Mouse (Mus musculus) urinary bladder, postnatal 14 days (tissue): ENCODE results near the gene Trhde.

Experiments used
- DNase-seq: peaks from one replicate; pipeline ENCODE4 v3.0.0; 2021; ENCODE audit warnings: low spot score

Trhde gene

DNA sequence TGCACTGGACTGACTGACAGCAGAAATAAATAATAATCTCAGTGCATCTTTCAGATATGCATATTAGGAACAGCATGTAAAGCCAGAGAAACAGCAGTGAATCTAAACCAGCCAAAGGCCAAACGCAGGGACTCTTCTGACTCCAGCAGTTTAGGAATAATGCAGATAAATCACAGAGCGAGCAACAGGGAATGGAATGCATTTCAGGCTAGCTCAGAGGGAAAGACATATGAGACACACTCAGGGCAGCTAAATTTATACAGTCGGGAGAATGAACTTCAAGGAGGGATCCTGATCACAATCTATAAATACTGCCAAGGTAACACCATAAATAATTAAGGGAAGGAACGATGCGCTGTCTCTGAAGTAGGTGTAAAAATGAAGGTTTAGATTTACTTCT, 66.4 kb downstream of the Trhde start:
- no peak for DNase-seq

DNA sequence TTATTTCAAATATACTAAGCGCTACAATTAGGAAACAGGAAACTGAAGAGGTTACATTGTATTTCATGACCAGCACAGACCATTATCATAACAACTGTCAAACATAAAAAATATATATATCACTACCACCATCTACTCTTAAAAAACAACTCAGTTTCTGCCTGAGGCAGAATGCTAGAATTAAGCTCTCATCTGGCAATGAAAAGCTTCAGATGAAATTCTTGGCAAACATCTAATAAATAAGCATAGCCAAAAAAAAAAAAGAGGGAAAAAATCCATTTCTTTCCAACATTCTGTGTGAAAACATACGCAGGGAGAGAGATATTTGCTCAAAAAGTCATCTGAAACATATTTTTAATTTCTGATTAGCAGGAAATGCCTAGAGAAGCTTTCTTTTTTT, 67.0 kb downstream of the Trhde start:
- DNase-seq, result no peak

DNA sequence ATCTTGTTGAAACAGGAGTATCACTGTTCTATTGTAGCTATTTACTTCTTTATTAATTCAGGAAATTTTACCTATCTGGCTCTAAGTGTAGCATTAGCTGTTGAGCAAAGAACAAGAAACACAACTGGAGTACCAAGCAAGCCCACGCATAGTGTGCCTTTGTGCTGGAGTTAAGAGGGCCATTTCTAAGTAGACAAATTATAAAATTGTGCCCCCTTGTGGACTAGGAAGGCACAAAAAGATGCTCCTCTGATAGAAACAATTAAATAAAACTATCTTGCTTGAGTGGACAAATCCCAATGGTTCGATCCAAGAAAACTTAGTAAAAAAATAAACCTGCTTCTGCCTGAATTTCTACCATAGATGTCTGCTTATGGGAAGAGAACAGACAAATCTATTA, 76.5 kb downstream of the Trhde start:
- no peak for DNase-seq

DNA sequence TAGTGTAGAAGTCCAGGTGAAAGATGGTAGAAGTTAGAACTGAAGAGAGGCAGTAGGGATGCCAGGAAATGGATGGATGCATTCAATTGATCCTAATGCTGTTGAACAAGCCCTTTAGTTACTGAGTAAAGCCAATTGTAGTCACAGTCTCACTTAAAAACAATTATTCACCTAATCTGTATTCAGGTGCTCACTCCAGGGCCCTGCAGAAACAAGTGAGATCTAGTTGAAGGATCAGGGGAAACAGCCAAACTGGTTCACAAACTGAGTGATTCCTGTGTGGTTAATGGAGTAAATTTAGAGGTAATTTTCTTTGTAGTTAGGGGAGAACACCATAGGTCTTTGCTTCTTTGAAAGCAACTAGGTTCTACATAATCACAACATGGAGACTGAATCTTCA, 100.3 kb downstream of the Trhde start:
- no peak for DNase-seq

DNA sequence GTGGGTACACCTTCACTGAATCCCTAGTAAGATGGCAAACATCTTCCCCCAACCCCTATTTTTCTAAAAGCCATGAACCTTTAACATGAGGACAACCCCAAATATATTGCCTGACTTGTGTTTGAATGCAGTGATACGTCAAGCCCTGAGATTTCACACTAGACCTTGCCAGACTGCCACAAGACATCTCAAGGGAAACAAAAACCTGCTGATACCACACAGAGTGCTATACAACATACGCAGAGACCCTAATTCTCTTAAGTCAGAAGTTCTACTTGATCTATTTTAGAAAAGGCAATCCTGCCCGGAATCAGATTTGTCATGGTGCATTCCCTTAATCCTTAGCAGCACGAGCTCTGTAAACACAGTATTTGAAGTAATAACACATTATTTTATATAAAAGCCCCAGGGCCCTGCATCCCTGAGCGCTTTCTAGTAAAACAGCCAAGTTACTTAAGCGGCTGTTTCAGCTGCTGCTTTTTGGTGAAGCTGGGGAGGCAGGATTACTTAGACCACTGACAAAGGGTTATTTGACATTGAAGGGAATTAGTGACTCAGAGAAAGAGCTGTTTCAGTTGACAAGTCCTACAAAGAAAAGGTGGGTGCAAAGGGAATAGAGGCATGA, 130.2 kb downstream of the Trhde start:
- no peak for DNase-seq

DNA sequence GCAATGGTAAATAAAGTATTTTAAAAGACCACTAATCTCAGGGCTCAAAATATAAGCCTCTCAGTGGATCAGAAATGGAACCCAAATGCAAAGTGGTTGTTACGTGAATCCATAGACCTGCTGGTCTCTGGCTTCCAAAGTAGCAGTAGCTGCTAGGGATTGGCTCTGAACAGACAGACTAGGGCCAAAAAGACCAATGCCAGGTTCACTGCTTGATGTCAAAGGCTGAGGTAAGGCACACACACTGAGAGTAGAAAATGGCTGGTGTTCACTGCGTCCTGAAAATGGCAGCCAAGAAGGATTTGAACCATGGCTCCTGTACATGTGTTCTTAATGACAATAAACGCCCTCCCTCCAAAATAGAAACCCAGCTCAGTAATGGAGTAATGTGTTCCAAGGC, 209.1 kb downstream of the Trhde start:
- DNase-seq, result no peak

DNA sequence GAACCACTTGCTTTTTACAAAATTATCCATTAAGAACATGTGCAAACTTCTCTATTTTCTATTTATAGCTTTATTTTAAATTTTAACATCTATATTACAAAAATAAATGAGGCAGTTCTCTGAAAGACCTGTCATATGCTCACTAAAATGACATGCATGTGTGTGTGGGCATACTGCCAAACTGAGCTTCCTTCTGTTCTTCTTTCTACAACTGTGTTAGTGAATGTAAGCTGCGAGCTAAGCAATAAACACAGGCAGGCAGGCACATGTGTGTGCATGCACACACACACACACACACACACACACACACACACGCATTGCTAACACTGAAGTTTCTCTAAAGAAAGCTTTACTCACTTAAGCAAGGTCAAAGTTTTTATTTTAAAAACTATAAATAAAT, 223.2 kb downstream of the Trhde start:
- DNase-seq, result no peak

DNA sequence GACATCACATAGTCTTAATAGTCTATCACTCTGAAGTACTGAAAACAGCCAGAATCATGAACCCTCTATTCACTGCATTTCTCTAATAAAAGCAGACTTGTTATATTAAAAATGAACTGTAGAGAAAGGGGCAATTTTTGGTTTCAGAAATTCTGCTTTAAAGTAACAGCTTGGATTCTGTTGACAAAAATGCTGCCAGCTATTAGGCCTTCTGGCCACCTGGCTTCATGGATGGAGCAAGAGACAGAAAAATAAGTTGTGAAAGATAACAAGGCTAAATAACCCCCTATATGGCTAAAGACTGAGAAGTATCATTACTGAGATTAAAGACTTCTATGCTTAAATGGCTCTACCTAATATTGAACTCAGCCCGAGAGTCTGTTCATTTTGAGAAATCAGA, 234.2 kb downstream of the Trhde start:
- DNase-seq, result no peak

DNA sequence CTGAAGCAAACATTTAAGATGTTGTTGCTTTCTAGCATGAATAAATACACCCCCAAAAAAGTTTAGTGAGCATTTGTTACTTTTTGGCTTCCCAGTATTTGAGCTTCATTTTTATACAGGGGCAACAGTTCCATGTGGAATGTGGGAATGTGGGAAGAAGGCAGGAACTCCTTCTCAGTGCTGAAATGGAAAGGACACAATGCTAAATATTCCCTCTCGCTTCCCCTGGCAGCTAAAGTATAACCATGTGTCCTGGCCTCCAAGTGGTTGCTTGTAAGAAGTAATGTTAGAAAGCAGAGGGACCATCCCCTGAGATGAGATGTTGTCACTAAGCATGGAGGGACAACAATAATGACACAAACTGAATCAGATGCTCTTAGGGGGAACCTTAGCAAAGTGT, 292.9 kb downstream of the Trhde start:
- DNase-seq, result no peak

DNA sequence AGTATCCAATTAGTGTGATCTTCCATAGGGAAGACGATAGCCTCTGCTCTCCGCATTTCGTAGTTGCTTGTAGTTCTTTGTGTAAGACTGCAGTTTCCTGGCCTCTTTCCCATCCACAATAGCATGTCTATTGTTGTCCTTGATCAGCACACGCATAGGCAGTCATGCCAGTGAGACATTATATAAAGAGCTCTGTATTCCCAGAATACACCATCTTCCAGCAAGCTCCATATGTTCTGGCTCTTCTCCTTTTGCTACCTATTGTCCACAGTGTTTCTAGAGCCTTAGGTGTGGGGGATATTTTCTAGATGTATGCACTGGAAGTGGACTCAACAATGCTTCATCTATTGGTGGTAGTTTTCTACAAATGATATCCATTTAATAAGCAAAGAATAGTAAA, 313.3 kb downstream of the Trhde start:
- DNase-seq, result no peak

DNA sequence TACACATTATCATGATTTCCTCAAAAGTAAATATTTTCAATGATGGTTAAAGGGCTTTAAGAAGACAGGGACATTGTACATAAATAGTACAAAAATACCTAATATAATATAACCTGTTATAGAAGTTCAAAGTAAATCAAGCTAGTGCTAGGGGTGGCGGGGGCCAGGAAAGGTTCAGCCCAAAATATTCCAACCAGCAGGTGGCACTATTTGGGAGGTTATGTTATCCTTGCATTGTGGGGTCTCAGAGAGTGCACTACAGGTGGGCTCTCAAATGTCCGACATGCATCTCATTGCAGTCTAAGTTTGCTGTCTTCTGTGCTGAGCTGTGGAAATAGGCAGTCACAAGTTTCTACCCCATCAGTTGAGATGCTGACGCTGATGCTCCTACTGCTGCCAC, 346.5 kb downstream of the Trhde start:
- no peak for DNase-seq

DNA sequence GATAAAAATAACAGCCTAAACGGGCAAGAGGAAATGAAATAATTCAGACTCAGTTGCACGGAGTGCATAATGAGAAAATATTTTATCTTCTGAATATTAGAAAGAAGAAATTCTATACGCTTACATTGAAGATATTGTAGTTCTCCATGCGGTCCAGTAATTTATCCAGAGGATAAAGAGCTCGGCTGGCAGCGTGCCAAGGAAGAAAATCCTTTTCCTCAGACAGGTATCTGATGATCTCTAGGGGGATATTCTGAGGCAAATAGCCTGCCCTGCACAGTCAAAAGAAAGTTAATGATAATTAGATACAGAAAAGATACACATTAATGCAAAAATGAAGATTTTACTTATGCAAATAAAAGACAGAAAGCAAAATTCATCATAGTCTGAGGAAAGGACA, 354.0 kb downstream of the Trhde start:
- no peak for DNase-seq

DNA sequence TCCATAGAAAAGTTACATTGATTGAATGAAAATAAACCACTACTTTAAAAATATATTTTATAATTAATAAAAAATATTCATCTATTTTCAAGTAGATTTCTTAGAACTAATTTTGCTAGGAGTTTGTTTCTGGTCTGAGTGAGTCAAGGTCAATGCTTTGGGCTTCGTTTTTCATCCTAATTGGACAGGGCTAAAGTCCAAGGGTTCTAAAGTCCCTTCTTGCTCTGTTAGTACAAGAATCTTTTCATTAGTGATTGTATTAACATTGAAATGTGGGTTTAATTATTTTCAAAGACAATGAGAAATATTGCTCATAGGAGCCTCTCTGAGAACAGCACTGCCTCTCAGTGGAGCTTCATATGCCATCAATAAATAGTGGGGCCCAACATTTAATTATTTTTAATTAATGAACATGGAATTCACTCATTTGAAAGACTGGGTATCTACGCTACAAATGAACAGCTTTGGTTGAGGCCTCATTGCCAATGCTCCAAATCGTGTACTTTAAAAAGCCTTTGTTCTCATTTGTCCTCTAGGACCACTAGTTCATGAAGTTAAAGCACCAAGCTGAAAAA, 383.1 kb downstream of the Trhde start:
- no peak for DNase-seq

DNA sequence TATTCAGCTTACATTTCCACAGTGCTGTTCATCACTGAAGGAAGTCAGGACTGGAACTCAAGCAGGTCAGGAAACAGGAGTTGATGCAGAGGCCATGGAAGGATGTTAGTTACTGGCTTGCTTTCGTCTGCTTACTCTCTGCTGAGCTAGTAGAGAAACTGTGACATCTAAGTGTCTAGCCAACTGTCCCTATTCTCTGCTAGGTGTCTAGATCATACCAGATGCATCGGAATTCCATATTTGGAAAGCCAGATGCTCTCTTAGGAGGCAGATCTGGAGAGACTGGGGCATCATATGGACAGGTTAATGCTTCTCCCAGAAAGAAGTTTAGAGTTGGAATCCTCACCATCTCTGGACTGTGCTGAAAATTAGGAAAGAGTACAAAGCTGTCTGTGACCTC, 386.4 kb downstream of the Trhde start:
- DNase-seq, result no peak

DNA sequence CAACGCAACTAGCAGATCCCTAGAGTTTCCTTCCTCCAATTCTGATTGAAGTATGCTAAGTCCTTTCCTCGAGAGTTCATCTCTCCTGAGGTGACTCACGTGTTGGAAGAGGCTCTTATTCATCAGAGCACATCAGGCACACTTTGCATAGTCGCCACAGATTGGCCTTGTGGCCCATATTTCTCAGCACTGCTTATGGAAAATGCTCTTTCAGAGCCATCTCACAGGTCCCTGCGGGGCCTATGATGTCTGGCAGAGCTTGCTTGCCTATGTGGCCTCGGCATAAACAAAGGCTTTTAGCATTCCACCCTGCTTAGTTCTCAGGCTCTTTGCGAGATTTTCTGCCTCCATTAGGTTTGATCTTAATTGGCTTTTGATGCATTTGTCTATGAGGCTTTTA, 396.8 kb downstream of the Trhde start:
- no peak for DNase-seq

DNA sequence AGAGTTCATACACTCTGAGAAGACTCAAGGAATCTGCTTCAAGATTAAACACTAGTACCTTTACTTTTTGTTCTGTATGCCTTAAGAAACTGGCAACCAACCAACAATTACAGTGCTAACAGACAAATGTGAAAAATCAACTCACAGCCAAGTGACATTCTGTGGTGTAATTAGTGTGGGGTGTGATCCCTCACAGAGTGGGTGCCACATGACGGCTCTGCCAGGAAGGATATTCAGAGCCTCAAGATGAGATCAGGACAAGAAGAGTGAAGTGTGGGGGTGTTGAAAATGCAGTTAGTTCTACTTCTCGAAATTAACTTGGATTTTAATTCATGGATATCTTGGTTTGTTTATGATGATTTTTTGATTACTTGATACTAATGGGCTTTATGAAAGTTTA, 398.3 kb downstream of the Trhde start:
- no peak for DNase-seq

DNA sequence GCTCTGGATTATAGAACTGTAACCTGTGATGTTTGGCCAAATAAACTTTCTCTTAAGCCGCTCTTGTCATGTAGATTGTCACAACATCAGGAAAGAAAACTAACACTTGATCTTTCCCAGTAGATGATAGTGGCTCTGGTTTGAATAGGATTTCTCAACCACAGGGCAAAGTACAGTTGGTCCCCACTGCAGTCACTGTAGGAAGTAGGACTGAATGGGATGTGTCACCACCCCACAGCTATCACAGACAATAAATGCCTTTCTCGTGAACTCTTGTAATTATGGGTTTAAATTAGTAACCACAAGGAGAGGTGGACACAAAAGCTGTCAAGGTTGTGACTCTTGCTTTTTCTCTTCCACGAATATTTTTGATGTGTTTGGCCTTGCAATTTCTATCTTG, 431.3 kb downstream of the Trhde start:
- no peak for DNase-seq

DNA sequence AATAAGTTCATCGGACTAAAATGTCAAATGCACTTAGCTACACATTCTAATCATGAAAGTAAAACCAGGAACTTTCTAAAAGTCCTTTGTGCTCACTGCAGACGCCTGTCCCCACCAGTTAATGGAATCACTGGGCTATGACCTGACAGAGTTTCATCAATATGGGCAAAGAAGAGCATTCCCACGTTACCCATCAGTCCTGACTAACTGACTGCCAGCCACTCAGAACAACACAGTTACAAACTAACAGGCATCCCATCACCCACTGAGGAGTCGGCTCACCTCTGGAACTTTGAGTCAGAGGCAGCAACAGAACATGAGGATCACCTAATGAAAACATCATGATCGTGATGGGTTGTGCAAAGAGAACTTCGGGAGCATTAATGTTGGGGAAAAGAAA, 438.7 kb downstream of the Trhde start:
- no peak for DNase-seq

DNA sequence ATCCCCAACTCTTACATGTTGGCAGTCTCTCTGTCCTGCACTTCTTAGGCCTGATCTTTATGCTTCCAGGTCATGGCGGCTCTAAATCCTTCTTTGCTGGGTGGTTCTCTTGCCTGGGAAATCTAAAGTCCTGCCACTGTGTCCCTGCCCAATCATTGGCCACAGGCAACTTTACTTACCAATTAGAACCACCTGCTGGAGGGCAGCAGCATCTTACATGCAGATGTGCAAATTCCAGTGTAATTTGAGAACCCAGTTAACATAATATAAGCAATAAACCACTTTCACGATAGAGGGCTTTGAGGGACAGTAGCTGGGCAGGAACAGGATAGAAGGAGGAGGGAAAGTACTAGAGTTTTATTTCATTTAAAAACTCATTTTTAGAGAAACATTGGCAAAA, 439.5 kb downstream of the Trhde start:
- no peak for DNase-seq
